Mouse (Mus musculus) WW6 (cell line): Measurements from ENCODE around the gene Tagap.

Source experiments
- DNase-seq: peaks from one replicate; pipeline ENCODE4 v3.0.0-alpha.2; 2013; ENCODE audit warnings: low read depth, low spot score

Tagap gene

GRCm38 (mm10) chr17:7925413-7926160, at the start of gene Tagap:
Gene Tagap (plus strand): TSS chr17:7926000.
- no peak for DNase-seq

- DNase-seq: no peak
These were observed 49.3 kb upstream of the Tagap start for GRCm38 (mm10) chr17:7876541-7876940.

GRCm38 (mm10) chr17:7877191-7877764, 48.5 kb upstream of the Tagap start:
- no peak for DNase-seq

- DNase-seq: no peak
These were observed 47.9 kb upstream of the Tagap start for GRCm38 (mm10) chr17:7877878-7878277.

- no peak for DNase-seq
These were observed 46.3 kb upstream of the Tagap start for GRCm38 (mm10) chr17:7879529-7879928.

DNA sequence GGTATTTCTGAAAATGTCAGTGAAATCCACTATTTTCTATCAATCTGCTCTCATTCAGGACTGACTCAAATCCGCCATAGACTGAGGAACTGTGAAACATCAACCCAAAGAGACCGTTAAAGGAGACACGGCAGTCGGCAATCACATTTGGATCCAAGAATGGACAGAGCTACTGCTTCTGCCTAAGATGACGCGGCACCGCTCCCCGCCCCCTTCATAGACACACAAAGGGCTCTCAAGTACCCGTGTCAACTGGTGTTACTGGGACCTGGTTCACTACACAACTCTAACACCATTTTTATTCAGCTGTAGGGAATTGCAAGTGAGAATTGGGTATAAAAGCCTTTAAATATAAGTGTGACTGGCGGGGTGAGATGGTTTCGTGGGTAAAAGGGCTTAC, 42.7 kb upstream of the Tagap start:
- no peak for DNase-seq

GRCm38 (mm10) chr17:7884606-7885005, 41.2 kb upstream of the Tagap start:
- no peak for DNase-seq

- no peak for DNase-seq
These were observed 38.6 kb upstream of the Tagap start for GRCm38 (mm10) chr17:7887071-7887815.

GRCm38 (mm10) chr17:7888291-7888690, 37.5 kb upstream of the Tagap start:
- no peak for DNase-seq

- no peak for DNase-seq
These were observed 36.8 kb upstream of the Tagap start for GRCm38 (mm10) chr17:7889026-7889425.

DNA sequence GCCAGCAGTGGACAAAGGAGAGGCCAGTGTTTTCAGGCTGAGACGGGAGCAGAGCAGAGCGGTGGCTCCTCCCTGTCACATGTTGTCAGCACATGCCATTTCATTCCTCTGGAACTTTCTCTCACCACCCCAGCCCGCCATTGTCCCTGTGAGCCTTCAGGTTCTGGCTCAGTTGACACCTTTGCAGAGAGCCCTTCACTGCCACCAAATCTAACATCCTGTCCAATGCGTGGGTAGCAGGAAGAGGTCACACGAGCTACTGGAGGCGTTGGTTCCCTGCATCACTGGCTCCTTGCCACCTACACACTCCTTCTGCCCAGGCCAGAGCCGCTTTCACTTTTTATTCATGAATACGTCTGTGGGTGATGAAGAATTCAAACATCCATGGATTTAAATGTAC, 33.1 kb upstream of the Tagap start:
- no peak for DNase-seq

GRCm38 (mm10) chr17:7894094-7894493, 31.7 kb upstream of the Tagap start:
- no peak for DNase-seq

GRCm38 (mm10) chr17:7896047-7896635, 29.7 kb upstream of the Tagap start:
- DNase-seq: no peak

DNA sequence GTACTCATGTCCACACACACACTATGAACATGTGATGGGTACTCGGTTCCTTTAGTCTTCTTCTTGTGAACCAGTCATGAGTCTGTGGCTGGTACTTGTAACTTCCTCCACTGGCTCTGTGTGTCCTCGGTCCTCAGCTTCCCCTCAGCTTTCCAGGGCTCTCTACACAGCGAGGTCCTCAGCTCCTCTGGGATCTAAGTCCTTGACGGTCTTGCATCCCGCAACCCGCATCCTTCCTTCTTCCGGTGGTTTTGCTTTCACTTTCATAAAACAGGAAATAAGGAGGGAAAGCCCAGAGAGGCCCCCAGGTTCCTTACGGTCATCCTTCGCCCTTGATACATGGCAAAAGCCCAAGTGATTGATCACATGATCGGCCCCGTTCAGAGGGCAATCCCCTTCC, 28.7 kb upstream of the Tagap start:
- DNase-seq: no peak

DNA sequence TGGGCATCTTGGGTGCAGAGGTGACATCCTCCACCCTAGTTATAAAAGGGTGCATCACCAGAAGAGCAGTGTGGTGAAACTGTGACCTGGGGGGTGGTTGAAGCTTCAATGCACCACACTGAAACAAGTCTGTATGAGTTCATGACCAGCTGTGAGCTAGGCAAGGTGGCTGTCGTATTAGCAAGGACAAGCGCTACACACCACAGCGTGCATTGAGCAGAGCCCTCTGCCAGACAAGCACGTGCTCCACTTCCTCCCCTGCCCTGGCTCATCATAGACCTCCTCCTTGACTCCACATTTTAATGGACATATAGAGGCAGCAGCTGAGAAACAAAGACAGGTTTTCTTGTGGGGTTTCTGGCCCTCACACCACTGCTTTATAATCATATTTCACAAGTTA, 28.0 kb upstream of the Tagap start:
- DNase-seq: no peak

- no peak for DNase-seq
These were observed 26.6 kb upstream of the Tagap start for GRCm38 (mm10) chr17:7899233-7899632.

DNA sequence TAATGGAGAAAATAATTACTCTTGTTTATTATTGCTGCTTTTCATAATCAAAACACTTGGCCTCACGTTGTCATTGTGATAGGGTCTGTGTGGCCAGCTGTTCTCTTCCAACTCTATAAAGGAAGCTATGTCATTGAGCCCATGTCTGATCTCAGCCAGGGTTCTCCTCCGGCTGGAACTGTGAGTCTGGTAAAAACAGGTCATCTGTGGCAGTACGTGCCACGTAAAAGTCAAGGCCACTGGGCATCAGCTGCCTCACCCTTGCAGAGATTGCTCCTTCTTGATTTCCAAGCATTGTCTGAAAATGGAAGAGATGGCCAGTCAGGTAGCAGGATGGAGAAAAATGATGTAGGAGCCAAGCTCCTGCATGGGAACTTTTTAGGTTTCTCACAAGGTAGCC, 25.8 kb upstream of the Tagap start:
- no peak for DNase-seq

- no peak for DNase-seq
These were observed 24.3 kb upstream of the Tagap start for GRCm38 (mm10) chr17:7901536-7901935.

DNA sequence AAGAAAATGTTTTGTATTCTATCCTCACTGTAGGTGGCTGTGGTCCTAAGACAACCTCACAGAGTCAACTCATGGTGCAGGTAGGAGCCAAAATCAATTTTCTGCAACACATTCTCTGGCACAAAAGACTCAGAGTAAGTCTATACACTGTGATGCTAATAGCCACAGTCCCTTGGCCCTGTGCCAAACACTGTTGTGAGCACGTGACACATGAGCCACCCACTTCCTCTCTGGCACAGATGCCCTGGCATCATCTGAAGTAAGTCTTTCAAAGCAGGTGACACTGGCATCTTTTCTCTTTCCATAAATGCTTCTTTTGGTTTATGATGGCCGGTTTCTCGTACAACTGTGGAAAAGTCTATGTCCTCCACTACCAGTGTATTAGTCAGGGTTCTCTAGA, 23.4 kb upstream of the Tagap start:
- DNase-seq: no peak

- DNase-seq: no peak
These were observed 20.8 kb upstream of the Tagap start for GRCm38 (mm10) chr17:7904992-7905391.

DNA sequence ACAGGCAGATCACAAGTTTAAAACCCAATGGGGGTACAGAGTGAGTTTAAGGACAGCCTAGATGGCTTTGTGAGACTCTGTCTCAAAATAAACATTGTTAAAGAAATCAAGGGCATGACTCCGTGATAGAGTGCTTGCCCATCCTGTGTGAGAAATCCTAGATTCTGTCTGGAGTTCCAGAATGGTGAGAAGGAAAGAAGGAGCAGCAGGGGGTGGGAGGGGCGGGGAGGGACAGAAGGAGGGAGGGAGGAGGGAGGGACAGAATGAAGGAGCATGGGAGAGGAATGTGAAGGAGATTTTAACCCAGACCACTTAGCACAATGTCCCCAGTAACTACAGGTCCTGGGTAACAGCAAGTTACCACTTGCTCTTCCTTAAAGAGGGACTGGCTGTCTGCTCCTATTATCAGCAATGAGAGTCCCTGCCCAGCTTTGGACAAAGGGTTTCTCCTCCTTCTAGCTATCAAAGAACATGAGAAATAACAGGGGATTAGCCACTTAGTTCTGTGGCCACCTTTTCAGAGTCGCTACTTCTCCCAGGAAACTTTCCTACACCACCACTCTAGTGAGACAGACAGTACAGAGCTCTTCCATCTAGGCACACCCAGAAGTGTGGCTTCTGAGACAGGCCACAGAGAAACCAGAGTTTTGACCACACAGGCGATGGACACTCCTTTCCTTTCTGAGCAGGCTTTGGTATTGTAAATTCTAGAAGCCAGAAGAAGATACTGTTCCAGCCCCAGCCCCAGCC, 19.7 kb upstream of the Tagap start:
- no peak for DNase-seq
